Comparison of ENCODE assay signal across 9 mouse cellular contexts in the genomic region with DNA sequence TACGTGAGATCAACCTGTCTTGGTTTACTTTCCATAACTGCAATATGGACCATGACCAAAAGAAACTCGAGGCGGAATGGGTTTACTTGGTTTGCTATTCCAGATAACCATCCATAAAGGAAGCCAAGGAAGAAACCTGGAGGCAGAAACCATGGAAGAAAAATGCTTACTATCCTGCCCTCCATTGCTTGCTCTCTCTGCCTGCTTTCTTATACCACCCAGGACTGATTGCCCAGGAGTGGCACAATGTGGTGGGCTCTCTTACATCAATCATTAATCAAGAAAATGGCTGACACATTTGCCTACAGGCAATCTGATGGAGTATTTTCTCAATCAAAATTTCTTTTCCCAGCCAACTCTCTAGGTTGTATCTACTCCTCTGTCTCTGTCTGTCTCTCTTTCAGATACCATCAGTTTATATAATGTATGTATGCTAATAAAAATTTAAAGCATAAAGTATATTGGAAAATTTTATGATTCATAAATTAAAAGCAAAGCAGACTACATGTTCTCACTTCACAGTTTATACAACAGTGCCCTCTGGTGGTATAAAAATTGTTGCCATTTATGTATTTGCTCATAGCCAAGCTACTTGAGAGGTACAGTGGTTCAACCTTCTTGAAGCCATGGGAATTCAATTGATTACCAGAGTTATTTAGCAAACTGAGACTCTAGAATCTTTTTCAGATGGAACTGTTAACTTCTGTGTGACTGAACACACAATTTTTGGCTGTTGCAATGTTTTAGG.
DNase-seq lines count a peak whose midpoint lies in the region; ATAC-seq and TF ChIP-seq lines count a peak whose summit lies in the region.
"Had no signal": no experiment of that assay in that cellular context is flagged by ENCODE, and none has a peak within 500 bp of the region (broad histone marks: within the 10 kb centered on the region; RNA-seq: fewer than 3 reads in every experiment).

No protein-coding gene starts in this region.

- no peak for TF ChIP-seq EP300 in CH12.LX (IDR thresholded peaks at IDR 0.05; ENCODE audit: low read length)

- H3K27ac ChIP-seq in kidney, embryonic 15.5 days, result no peak overlapping the region
- H3K27ac ChIP-seq in CH12.LX (ENCODE audit: insufficient read depth, low read depth), result no peak overlapping the region
- H3K27ac ChIP-seq in forebrain, embryonic 16.5 days (ENCODE audit: low read length), result no peak overlapping the region
- H3K27ac ChIP-seq: embryonic facial prominence, embryonic 15.5 days had no signal

- WGBS in kidney, embryonic 15.5 days, result 75% methylated on average over 3 of the region's 3 CpGs
- 73% methylated on average over 3 of the region's 3 CpGs for WGBS in forebrain, embryonic 16.5 days

- H3K27me3 ChIP-seq in kidney, embryonic 15.5 days, result peaks cover 4% of the 10 kb centered on the region; the same call in 1 of the 2 replicates
- H3K27me3 ChIP-seq in CH12.LX (replicated peaks), result no peaks in the 10 kb centered on the region
- H3K27me3 ChIP-seq in forebrain, embryonic 16.5 days (replicated peaks; ENCODE audit: control insufficient read depth, insufficient read depth, low read length), result no peaks in the 10 kb centered on the region; the same call in 1 of the 2 replicates
- H3K27me3 ChIP-seq: embryonic facial prominence, embryonic 15.5 days had no signal

- no peak for TF ChIP-seq POLR2A in CH12.LX (IDR thresholded peaks at IDR 0.05; ENCODE audit: low read depth, low read length)

- H3K9me3 ChIP-seq in kidney, embryonic 15.5 days (replicated peaks), result no peaks in the 10 kb centered on the region
- no peaks in the 10 kb centered on the region for H3K9me3 ChIP-seq in CH12.LX (replicated peaks; ENCODE audit: low read length)
- no peaks in the 10 kb centered on the region for H3K9me3 ChIP-seq in forebrain, embryonic 16.5 days (ENCODE audit: control insufficient read depth, low read length)
- H3K9me3 ChIP-seq: embryonic facial prominence, embryonic 15.5 days had no signal

- no peak overlapping the region for H3K4me2 ChIP-seq in kidney, embryonic 15.5 days
- no peak overlapping the region for H3K4me2 ChIP-seq in CH12.LX (ENCODE audit: insufficient read depth, low read depth, poor library complexity, severe bottlenecking)
- no peak overlapping the region for H3K4me2 ChIP-seq in forebrain, embryonic 16.5 days (ENCODE audit: low read length)
- H3K4me2 ChIP-seq: embryonic facial prominence, embryonic 15.5 days had no signal

- peak; percentile 93 for TF ChIP-seq RAD21 in CH12.LX (IDR thresholded peaks at IDR 0.05; ENCODE audit: low read depth, low read length)

- DNase-seq in kidney, postnatal 4 days, result no peak
- peak; percentile 69 for DNase-seq in CH12.LX (ENCODE audit: extremely low read depth)
- DNase-seq in adipocyte (ENCODE audit: low spot score), result peak; percentile 81
- DNase-seq in lung, postnatal 36 days, result peak; percentile 84
- DNase-seq in spleen, adult 18-20 months, result no peak
- DNase-seq in adrenal gland, adult 2 months, result no peak

- peak; percentile 27 to 88; a peak in 3 of 4 replicates for TF ChIP-seq CTCF in CH12.LX (conservative IDR thresholded peaks at IDR 0.05 in 1 of 2, IDR thresholded peaks at IDR 0.05 in 1 of 2; ENCODE audit: low read depth in 2 of 2, low read length in 2 of 2)

- dilution Hi-C loops in CH12.LX (cut with MboI; ENCODE audit: extremely low pct_ligation_motif_present, extremely low pct_unique_long_range_greater_than_20kb, low sequenced_read_pairs), result no loop called here

- H3K79me2 ChIP-seq in CH12.LX (replicated peaks; ENCODE audit: control insufficient read depth, extremely low read depth, insufficient read depth, poor library complexity, severe bottlenecking), result no peaks in the 10 kb centered on the region

- no peak overlapping the region for H3K4me3 ChIP-seq in kidney, embryonic 15.5 days (replicated peaks)
- H3K4me3 ChIP-seq in CH12.LX (replicated peaks in 1 of 3; ENCODE audit: low read depth in 2 of 3, low read length in 2 of 3, poor library complexity in 1 of 3), result no peak overlapping the region
- no peak overlapping the region for H3K4me3 ChIP-seq in forebrain, embryonic 16.5 days (replicated peaks; ENCODE audit: low read length)
- H3K4me3 ChIP-seq: embryonic facial prominence, embryonic 15.5 days had no signal

- ATAC-seq in kidney, embryonic 15.5 days (replicated peaks; ENCODE audit: low FRiP score), result peak; percentile 66; the same call in 1 of the 2 replicates
- peak; percentile 79 for ATAC-seq in forebrain, embryonic 16.5 days

- H3K4me1 ChIP-seq in kidney, embryonic 15.5 days, result no peaks in the 10 kb centered on the region
- peaks cover 0 to 3% of the 10 kb centered on the region in 2 experiments; a peak in 1 of 4 replicates for H3K4me1 ChIP-seq in CH12.LX (ENCODE audit: control insufficient read depth in 1 of 2, insufficient read depth in 2 of 2)
- no peaks in the 10 kb centered on the region for H3K4me1 ChIP-seq in forebrain, embryonic 16.5 days (replicated peaks; ENCODE audit: control insufficient read depth, insufficient read depth, low read length)
- H3K4me1 ChIP-seq: embryonic facial prominence, embryonic 15.5 days had no signal

- no peak overlapping the region for H3K9ac ChIP-seq in kidney, embryonic 15.5 days
- no peak overlapping the region for H3K9ac ChIP-seq in CH12.LX (ENCODE audit: insufficient read depth, low read depth)
- H3K9ac ChIP-seq in forebrain, embryonic 16.5 days (replicated peaks; ENCODE audit: low read depth, low read length), result no peak overlapping the region
- H3K9ac ChIP-seq: embryonic facial prominence, embryonic 15.5 days had no signal

- no peaks in the 10 kb centered on the region for H3K36me3 ChIP-seq in kidney, embryonic 15.5 days
- no peaks in the 10 kb centered on the region for H3K36me3 ChIP-seq in CH12.LX (replicated peaks in 1 of 2; ENCODE audit: control insufficient read depth in 1 of 2, insufficient read depth in 1 of 2, low read length in 1 of 2)
- H3K36me3 ChIP-seq in forebrain, embryonic 16.5 days (ENCODE audit: control insufficient read depth, insufficient read depth), result no peaks in the 10 kb centered on the region
- H3K36me3 ChIP-seq: embryonic facial prominence, embryonic 15.5 days had no signal

- in situ Hi-C loops in CH12.LX (cut with MboI; ENCODE audit: low pct_ligation_motif_present, low pct_unique_long_range_greater_than_20kb, low sequenced_read_pairs), result loop anchor here (10.0 kb wide), 1 partner anchor 70 kb away; no protein-coding TSS in a partner anchor

TF ChIP-seq in CH12.LX, 34 proteins besides CTCF, POLR2A, EP300 and RAD21:
- TF ChIP-seq RCOR1 (conservative IDR thresholded peaks at IDR 0.05; ENCODE audit: low read depth, low read length), result no peak
- peak; percentile 72 for TF ChIP-seq SMC3 (IDR thresholded peaks at IDR 0.05; ENCODE audit: low read depth, low read length)

Comparison
In these comparisons a context has a peak if more than half of its experiments do, and no peak if none do; other contexts are left out.
1. DNase-seq: peak in CH12.LX (single experiment), adipocyte (single experiment) and lung, postnatal 36 days (single experiment); none in kidney, postnatal 4 days (0 of 2), spleen, adult 18-20 months (0 of 2) and adrenal gland, adult 2 months (single experiment).